Mouse (Mus musculus): Measurements from ENCODE around the gene B230118H07Rik.

- no peak for TF ChIP-seq CTCF (conservative IDR thresholded peaks at IDR 0.05 in 1 of 2, IDR thresholded peaks at IDR 0.05 in 1 of 2; ENCODE audit: low read depth in 2 of 2, low read length in 2 of 2)
- no peak for TF ChIP-seq MAX (IDR thresholded peaks at IDR 0.05; ENCODE audit: low read length)
- no peak for TF ChIP-seq SMC3 (IDR thresholded peaks at IDR 0.05; ENCODE audit: low read depth, low read length)
- TF ChIP-seq POLR2A (IDR thresholded peaks at IDR 0.05; ENCODE audit: low read depth, low read length): no peak
- TF ChIP-seq ZKSCAN1 (IDR thresholded peaks at IDR 0.05; ENCODE audit: borderline replicate concordance, low read depth, low read length): no peak
- TF ChIP-seq BHLHE40 (IDR thresholded peaks at IDR 0.05; ENCODE audit: low read depth, low read length): no peak
- TF ChIP-seq ZMIZ1 (IDR thresholded peaks at IDR 0.05; ENCODE audit: low read depth, low read length): no peak
- TF ChIP-seq USF2 (conservative IDR thresholded peaks at IDR 0.05; ENCODE audit: low read depth, low read length): no peak
- no peak for TF ChIP-seq CHD1 (IDR thresholded peaks at IDR 0.05; ENCODE audit: low read depth, low read length)
- TF ChIP-seq POLR2AphosphoS2 (IDR thresholded peaks at IDR 0.05; ENCODE audit: low read depth, low read length): no peak
- TF ChIP-seq MAFK (IDR thresholded peaks at IDR 0.05; ENCODE audit: insufficient replicate concordance, low read length): no peak
- TF ChIP-seq TCF12 (IDR thresholded peaks at IDR 0.05; ENCODE audit: low read depth, low read length): no peak
Observed at GRCm38 (mm10) chr2:101592023-101592841, 57.1 kb downstream of the B230118H07Rik start.
